Mouse (Mus musculus) hindbrain, embryonic 12.5 days (tissue): Measurements from ENCODE around the gene Rngtt. TPM values are rescaled to one million over a fixed set of nuclear protein-coding genes. Genes with fewer than 3 reads are reported as not detected.

Source experiments
- ATAC-seq: fragments of 200-750 bp; cut with Nextera tagmentation; 2 replicates; pipeline ENCODE4 v1.8.0; 2017; ENCODE audit warnings: moderate TSS enrichment; ENCODE audit not compliant: low FRiP score
- H3K27ac ChIP-seq: fragments of 300-500 bp; sonication (generic); 2 replicates; pipeline ENCODE4 v1.5.1; 2016; ENCODE audit warnings: mild to moderate bottlenecking
- H3K27me3 ChIP-seq: fragments of 300-500 bp; sonication (generic); 2 replicates; pipeline ENCODE4 v1.6.1; 2016; ENCODE audit warnings: mild to moderate bottlenecking
- H3K36me3 ChIP-seq: fragments of 300-500 bp; sonication (generic); 2 replicates; pipeline ENCODE4 v1.6.1; 2016; ENCODE audit warnings: mild to moderate bottlenecking
- H3K4me1 ChIP-seq: fragments of 300-500 bp; sonication (generic); 2 replicates; pipeline ENCODE4 v1.6.1; 2016
- H3K4me2 ChIP-seq: fragments of 300-500 bp; sonication (generic); replicated peaks from 2 replicates; pipeline ENCODE4 v1.6.1; 2016; ENCODE audit warnings: mild to moderate bottlenecking
- H3K4me3 ChIP-seq: fragments of 300-500 bp; sonication (generic); 2 replicates; pipeline ENCODE4 v1.5.1; 2016; ENCODE audit warnings: mild to moderate bottlenecking
- H3K9ac ChIP-seq: fragments of 300-500 bp; sonication (generic); 2 replicates; pipeline ENCODE4 v1.6.1; 2016; ENCODE audit warnings: mild to moderate bottlenecking, moderate library complexity
- H3K9me3 ChIP-seq: fragments of 300-500 bp; sonication (generic); replicated peaks from 2 replicates; pipeline ENCODE4 v1.6.1; 2016; ENCODE audit warnings: mild to moderate bottlenecking
- WGBS: fragments of 180-500 bp; shearing (Covaris S2); methylation state at CpG from one replicate; pipeline ENCODE4 v1.1.7; 2016; 5-methylcytosine and 5-hydroxymethylcytosine counted together
- polyA plus RNA-seq: library from polyadenylated mRNA; unstranded; fragments of >200 nt; fragmentation: Nextera tagmentation; extraction: Ambion mirVana; gene quantifications from 2 replicates; pipeline ENCODE4 v1.2.1, GENCODE M21; 2016

The Rngtt gene
- polyA plus RNA-seq, 1 experiment from 2014 or later = 34.6 TPM

- Histone ChIP-seq H3K27ac (no peak overlapping the region), H3K9me3 (no peaks in the 10 kb centered on the region), H3K4me3 (no peak overlapping the region), H3K36me3 (peaks cover 26% of the 10 kb centered on the region), H3K27me3 (no peaks in the 10 kb centered on the region), H3K4me1 (no peaks in the 10 kb centered on the region), H3K4me2 (no peak overlapping the region), H3K9ac (no peak overlapping the region)
- ATAC-seq = no peak
These were observed 196.5 kb downstream of the Rngtt start for GRCm38 (mm10) chr4:33506638-33507037.

DNA sequence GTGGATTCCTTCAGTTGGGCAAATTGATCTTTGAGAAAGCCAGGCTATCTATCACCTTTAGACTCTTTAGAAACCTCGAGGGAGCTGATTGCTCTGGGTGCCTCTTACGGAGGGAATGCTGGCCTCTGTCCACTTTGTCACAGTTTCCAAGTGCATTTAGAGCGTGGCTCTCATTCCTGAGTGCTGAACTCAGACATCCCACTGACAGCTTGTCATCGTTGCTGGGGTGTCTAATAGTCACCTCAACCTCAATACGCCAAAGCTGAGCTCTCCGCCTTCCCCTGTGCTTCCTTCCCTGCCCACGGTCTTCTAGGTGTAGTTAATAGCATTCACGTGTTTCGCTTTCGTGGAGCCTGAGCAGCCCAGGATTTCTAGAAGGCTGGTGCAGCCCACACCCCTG lies 200.4 kb downstream of the Rngtt start:
- H3K4me1 ChIP-seq = 0 out of 2 replicates have a peak, but pooled peaks cover 2% of the 10 kb centered on the region
- no peak overlapping the region for H3K27ac ChIP-seq
- H3K9me3 ChIP-seq = no peaks in the 10 kb centered on the region
- 88% methylated on average over 10 of the region's 10 CpGs for WGBS
- no peak overlapping the region for H3K9ac ChIP-seq
- ATAC-seq = no peak
- no peak overlapping the region for H3K4me3 ChIP-seq
- H3K4me2 ChIP-seq = no peak overlapping the region
- no peaks in the 10 kb centered on the region for H3K27me3 ChIP-seq
- H3K36me3 ChIP-seq = 0 out of 2 replicates have a peak, but pooled peaks cover 10% of the 10 kb centered on the region

GRCm38 (mm10) chr4:33513421-33513820 lies 203.3 kb downstream of the Rngtt start:
- Histone ChIP-seq H3K36me3 (no peaks in the 10 kb centered on the region), H3K9ac (no peak overlapping the region), H3K27ac (no peak overlapping the region), H3K4me2 (no peak overlapping the region), H3K27me3 (no peaks in the 10 kb centered on the region), H3K9me3 (no peaks in the 10 kb centered on the region; the same call in 1 of the 2 replicates), H3K4me3 (no peak overlapping the region), H3K4me1 (0 out of 2 replicates have a peak, but pooled peaks cover 2% of the 10 kb centered on the region)
- no peak for ATAC-seq
- WGBS = 77% methylated on average over 3 of the region's 3 CpGs

DNA sequence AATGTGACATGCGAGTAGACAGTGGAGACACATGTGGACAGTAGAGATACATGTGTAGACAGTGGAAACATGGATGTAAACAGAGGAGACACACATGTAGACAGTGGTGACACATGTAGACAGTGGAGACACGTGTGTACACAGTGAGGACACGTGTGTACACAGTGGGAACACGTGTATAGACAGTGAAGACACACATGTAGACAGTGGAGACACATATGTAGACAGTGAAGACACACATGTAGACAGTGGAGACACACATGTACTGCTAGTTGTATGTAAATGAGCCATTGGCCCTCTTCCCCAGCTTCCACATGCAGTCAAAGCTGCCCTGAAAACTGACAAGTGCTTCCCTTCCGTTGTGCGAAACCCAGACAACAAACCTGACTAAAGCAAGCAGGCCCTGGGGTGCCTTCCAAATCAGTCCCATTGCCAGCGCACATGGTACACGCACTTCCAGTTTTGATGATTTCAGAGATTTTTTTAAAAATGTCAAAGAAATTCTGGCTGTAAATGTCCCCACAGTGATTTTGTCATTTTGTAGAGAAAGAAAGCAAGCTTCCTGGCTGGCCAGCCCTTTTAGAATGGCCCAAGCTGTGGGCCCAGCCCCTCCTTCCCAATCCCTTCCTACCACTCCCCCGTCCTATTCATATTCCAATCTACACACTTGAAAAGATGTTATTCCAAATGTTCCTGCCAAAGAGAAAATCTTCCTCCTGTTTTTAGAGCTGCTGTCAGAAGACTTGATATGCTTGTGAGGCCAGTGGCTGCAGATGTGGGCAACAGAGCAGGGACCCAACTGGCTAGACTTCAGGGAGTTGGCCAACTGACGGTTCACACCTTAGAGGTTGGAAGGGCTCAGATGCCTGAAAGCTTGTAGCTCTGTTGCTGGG lies 204.2 kb downstream of the Rngtt start:
- WGBS = 90% methylated on average over 10 of the region's 10 CpGs
- no peak overlapping the region for H3K4me3 ChIP-seq
- no peak overlapping the region for H3K27ac ChIP-seq
- H3K36me3 ChIP-seq = no peaks in the 10 kb centered on the region
- 0 out of 2 replicates have a peak, but pooled peaks cover 2% of the 10 kb centered on the region for H3K4me1 ChIP-seq
- H3K9ac ChIP-seq = no peak overlapping the region
- H3K27me3 ChIP-seq = no peaks in the 10 kb centered on the region
- ATAC-seq = no peak
- no peak overlapping the region for H3K4me2 ChIP-seq
- no peaks in the 10 kb centered on the region; the same call in 1 of the 2 replicates for H3K9me3 ChIP-seq

GRCm38 (mm10) chr4:33520196-33520595 lies 210.1 kb downstream of the Rngtt start:
- Histone ChIP-seq H3K4me3 (no peak overlapping the region), H3K27me3 (no peaks in the 10 kb centered on the region), H3K4me2 (no peak overlapping the region), H3K4me1 (no peaks in the 10 kb centered on the region), H3K36me3 (no peaks in the 10 kb centered on the region), H3K27ac (no peak overlapping the region), H3K9ac (no peak overlapping the region), H3K9me3 (no peaks in the 10 kb centered on the region; the same call in 1 of the 2 replicates)
- no peak for ATAC-seq
- WGBS = 95% methylated on average over 7 of the region's 7 CpGs

DNA sequence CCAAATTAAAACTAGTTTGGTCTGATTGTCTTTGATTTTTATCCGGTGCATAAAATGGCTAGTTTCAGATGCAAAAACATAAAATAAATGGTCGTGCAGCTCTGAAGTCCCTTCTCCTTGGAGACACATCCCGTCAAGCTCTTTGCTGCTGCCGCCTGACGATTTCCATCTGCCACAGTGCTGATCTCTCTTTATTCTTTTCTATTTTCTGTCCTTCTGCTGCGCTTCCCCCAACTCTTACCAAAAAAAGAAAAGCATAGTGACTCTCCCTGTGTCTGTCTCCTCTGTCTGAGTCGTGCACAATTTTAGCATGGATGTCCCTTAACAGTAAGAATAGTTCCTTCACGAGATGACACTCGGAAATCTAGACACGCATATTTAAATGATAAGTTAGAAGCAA lies 210.8 kb downstream of the Rngtt start:
- Histone ChIP-seq H3K36me3 (no peaks in the 10 kb centered on the region), H3K9me3 (no peaks in the 10 kb centered on the region; the same call in 1 of the 2 replicates), H3K27me3 (no peaks in the 10 kb centered on the region), H3K4me3 (no peak overlapping the region), H3K27ac (no peak overlapping the region), H3K4me2 (no peak overlapping the region), H3K4me1 (peaks cover under 1% of the 10 kb centered on the region; the same call in 1 of the 2 replicates), H3K9ac (no peak overlapping the region)
- WGBS = 77% methylated on average over 10 of the region's 10 CpGs
- ATAC-seq = no peak

DNA sequence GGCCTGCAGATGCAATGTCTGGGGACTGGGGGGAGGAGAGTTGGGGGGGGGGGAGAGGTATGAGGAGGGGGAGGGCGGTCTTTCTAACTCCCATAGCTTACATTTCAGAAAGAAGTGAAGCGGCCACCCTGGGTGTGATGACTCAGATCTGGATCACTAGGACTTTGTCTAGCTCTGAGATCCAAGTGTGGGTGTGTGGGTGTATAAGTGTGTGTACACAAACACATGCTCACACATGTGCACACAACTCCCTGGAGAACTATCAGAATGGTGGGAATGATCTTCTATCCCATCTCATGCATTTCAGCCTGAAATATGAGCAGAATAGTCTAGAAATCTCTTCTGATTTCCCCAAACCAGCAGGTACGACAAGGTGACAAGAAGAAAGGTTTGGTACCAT lies 213.7 kb downstream of the Rngtt start:
- Histone ChIP-seq H3K27ac (no peak overlapping the region), H3K4me3 (no peak overlapping the region), H3K4me1 (peaks cover 9% of the 10 kb centered on the region), H3K9ac (no peak overlapping the region), H3K9me3 (no peaks in the 10 kb centered on the region), H3K4me2 (no peak overlapping the region), H3K36me3 (no peaks in the 10 kb centered on the region), H3K27me3 (no peaks in the 10 kb centered on the region)
- no peak for ATAC-seq
- 86% methylated on average over 3 of the region's 3 CpGs for WGBS

GRCm38 (mm10) chr4:33524481-33525141 lies 214.5 kb downstream of the Rngtt start:
- Histone ChIP-seq H3K4me3 (no peak overlapping the region), H3K4me1 (peaks cover 9% of the 10 kb centered on the region), H3K27me3 (no peaks in the 10 kb centered on the region), H3K27ac (no peak overlapping the region), H3K4me2 (no peak overlapping the region), H3K9me3 (no peaks in the 10 kb centered on the region), H3K36me3 (no peaks in the 10 kb centered on the region), H3K9ac (no peak overlapping the region)
- no peak for ATAC-seq
- WGBS = 96% methylated on average over 10 of the region's 10 CpGs

GRCm38 (mm10) chr4:33525272-33525671 lies 215.2 kb downstream of the Rngtt start:
- peaks cover 9% of the 10 kb centered on the region for H3K4me1 ChIP-seq
- H3K4me3 ChIP-seq = no peak overlapping the region
- WGBS = 93% methylated on average over 4 of the region's 4 CpGs
- H3K36me3 ChIP-seq = no peaks in the 10 kb centered on the region
- H3K9ac ChIP-seq = no peak overlapping the region
- no peak overlapping the region for H3K4me2 ChIP-seq
- no peak overlapping the region for H3K27ac ChIP-seq
- no peaks in the 10 kb centered on the region for H3K9me3 ChIP-seq
- H3K27me3 ChIP-seq = no peaks in the 10 kb centered on the region
- ATAC-seq = no peak

DNA sequence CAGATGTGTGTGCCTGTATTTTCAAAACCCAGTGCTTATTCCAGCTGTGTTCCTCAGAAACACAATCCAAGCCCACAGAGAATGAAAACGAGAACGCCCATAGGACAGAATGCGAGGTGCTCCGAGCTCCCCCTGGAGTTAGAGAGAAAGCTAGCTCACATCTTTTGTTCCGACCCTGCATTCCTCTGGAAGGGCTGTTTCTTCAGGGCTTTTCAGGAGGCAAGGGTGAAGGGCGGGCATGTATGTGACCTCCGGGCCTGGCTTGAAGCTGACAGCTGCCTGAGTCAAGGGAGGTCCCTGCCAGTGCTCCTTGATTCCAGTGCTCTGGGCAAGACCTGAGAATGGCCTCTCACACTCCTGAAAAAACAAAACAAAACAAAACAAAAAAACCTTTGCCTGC lies 216.0 kb downstream of the Rngtt start:
- Histone ChIP-seq H3K9me3 (no peaks in the 10 kb centered on the region), H3K4me1 (peaks cover 9% of the 10 kb centered on the region), H3K27ac (no peak overlapping the region), H3K4me3 (no peak overlapping the region), H3K36me3 (no peaks in the 10 kb centered on the region), H3K27me3 (no peaks in the 10 kb centered on the region), H3K4me2 (no peak overlapping the region), H3K9ac (no peak overlapping the region)
- 12% methylated on average over 7 of the region's 7 CpGs for WGBS
- ATAC-seq = no peak

GRCm38 (mm10) chr4:33526675-33527074 lies 216.6 kb downstream of the Rngtt start:
- H3K9me3 ChIP-seq = no peaks in the 10 kb centered on the region
- ATAC-seq = no peak
- H3K4me1 ChIP-seq = peaks cover 9% of the 10 kb centered on the region
- H3K4me3 ChIP-seq = no peak overlapping the region
- H3K27ac ChIP-seq = 0 out of 2 replicates have a peak overlapping the region, but pooled peaks have one; percentile 4
- H3K9ac ChIP-seq = no peak overlapping the region
- no peaks in the 10 kb centered on the region for H3K27me3 ChIP-seq
- no peak overlapping the region for H3K4me2 ChIP-seq
- H3K36me3 ChIP-seq = no peaks in the 10 kb centered on the region
- WGBS = 36% methylated on average over 9 of the region's 9 CpGs

GRCm38 (mm10) chr4:33532596-33532995 lies 222.5 kb downstream of the Rngtt start:
- Histone ChIP-seq H3K4me1 (no peaks in the 10 kb centered on the region), H3K4me2 (no peak overlapping the region), H3K9me3 (no peaks in the 10 kb centered on the region), H3K27ac (no peak overlapping the region), H3K36me3 (no peaks in the 10 kb centered on the region), H3K9ac (no peak overlapping the region), H3K4me3 (no peak overlapping the region), H3K27me3 (no peaks in the 10 kb centered on the region)
- 71% methylated on average over 8 of the region's 8 CpGs for WGBS
- ATAC-seq = no peak
